Mouse (Mus musculus) E14TG2a.4 (cell line): ENCODE measurements at regions not wholly inside any gene's neighbourhood (a gene's known extent, or its start where the extent isn't known, plus 50 kb on each side); places are given as distances from the start of the nearest gene placed in this dataset.

Experiments used
- CTCF ChIP-seq: conservative IDR thresholded peaks from 2 replicates; pipeline ENCODE4 v1.5.1; 2014; ENCODE audit warnings: low read length
- NANOG ChIP-seq: IDR thresholded peaks from 2 replicates; pipeline ENCODE4 v1.6.1; 2014; ENCODE audit warnings: borderline replicate concordance, low read length, mixed read lengths
- POU5F1 ChIP-seq: IDR thresholded peaks from 2 replicates; pipeline ENCODE4 v1.6.1; 2014; ENCODE audit warnings: low read length, borderline replicate concordance

DNA sequence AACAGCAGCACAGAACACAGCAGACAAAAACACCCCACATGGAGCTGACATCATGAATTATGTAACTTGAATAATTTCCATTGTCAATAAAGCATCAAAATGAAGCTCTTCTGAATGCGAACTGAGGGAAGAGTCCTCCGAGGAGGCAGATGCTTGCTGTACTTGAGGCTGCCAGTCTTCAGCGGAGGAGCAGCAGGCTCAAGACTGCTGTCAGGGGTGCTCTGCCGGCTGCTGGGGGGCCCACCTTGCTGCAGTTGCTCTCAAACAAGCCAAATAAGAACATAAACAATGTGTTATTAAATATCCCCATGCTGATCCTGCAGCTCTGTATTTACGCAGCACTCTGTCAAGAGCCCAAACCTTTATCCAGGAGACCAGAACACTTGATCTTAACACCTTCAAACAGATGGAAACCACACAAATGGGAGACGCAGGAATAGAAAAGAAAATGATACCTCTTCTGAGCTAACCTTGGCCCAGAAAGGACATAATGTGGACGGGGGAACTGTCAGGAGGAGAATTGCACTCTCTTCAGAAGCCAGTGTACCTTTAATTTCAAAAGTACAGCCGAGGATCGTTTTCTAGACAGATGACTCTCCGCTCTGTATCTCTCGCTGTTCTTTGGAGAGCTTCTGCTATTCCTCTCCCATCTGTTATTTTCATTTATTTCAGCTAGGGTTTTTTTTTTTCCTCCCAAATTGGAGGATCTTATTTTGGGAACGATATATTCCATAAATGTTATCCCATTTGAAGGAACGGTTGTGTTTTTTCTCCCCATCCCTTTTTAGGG is 612.0 kb upstream of the Arid1b start:
- TF ChIP-seq CTCF: no peak
- TF ChIP-seq POU5F1: no peak
- TF ChIP-seq NANOG: no peak
